Mouse (Mus musculus): ENCODE results near the gene Galnt10. TPM values are rescaled to one million over a fixed set of nuclear protein-coding genes. Genes with fewer than 3 reads are reported as not detected.

The Galnt10 gene
- polyA plus RNA-seq, 1 experiment from 2014 or later, result 27.1 TPM

- Histone ChIP-seq H3K27me3 (no peaks in the 10 kb centered on the region), H3K4me2 (no peak overlapping the region), H3K4me1 (replicated peaks) (peaks cover 73% of the 10 kb centered on the region), H3K4me3 (replicated peaks) (no peak overlapping the region), H3K27ac (replicated peaks) (no peak overlapping the region), H3K9me3 (replicated peaks) (no peaks in the 10 kb centered on the region), H3K36me3 (replicated peaks) (0 out of 2 replicates have a peak, but pooled peaks cover 8% of the 10 kb centered on the region), H3K9ac (no peak overlapping the region)
- 73% methylated on average over 6 of the region's 6 CpGs for WGBS (ENCODE audit: insufficient replicate concordance)
- no peak for ATAC-seq (ENCODE audit: insufficient read depth)
Measured at GRCm38 (mm10) chr11:57689811-57690210, 44.6 kb downstream of the Galnt10 start.

- Histone ChIP-seq H3K4me1 (replicated peaks) (peaks cover 64% of the 10 kb centered on the region), H3K9me3 (replicated peaks) (no peaks in the 10 kb centered on the region), H3K9ac (no peak overlapping the region), H3K27ac (replicated peaks) (no peak overlapping the region), H3K4me2 (no peak overlapping the region), H3K27me3 (no peaks in the 10 kb centered on the region), H3K4me3 (replicated peaks) (no peak overlapping the region), H3K36me3 (replicated peaks) (0 out of 2 replicates have a peak, but pooled peaks cover 8% of the 10 kb centered on the region)
- 56% methylated on average over 5 of the region's 5 CpGs for WGBS (ENCODE audit: insufficient replicate concordance)
- ATAC-seq (ENCODE audit: insufficient read depth), result no peak
Measured at GRCm38 (mm10) chr11:57690836-57691235, 45.6 kb downstream of the Galnt10 start.

GRCm38 (mm10) chr11:57691939-57692338 is 46.7 kb downstream of the Galnt10 start:
- Histone ChIP-seq H3K27me3 (no peaks in the 10 kb centered on the region), H3K9ac (no peak overlapping the region), H3K4me3 (replicated peaks) (no peak overlapping the region), H3K4me1 (replicated peaks) (peaks cover 59% of the 10 kb centered on the region), H3K9me3 (replicated peaks) (no peaks in the 10 kb centered on the region), H3K27ac (replicated peaks) (no peak overlapping the region), H3K36me3 (replicated peaks) (0 out of 2 replicates have a peak, but pooled peaks cover 8% of the 10 kb centered on the region), H3K4me2 (no peak overlapping the region)
- 38% methylated on average over 6 of the region's 6 CpGs for WGBS (ENCODE audit: insufficient replicate concordance)
- no peak for ATAC-seq (ENCODE audit: insufficient read depth)

DNA sequence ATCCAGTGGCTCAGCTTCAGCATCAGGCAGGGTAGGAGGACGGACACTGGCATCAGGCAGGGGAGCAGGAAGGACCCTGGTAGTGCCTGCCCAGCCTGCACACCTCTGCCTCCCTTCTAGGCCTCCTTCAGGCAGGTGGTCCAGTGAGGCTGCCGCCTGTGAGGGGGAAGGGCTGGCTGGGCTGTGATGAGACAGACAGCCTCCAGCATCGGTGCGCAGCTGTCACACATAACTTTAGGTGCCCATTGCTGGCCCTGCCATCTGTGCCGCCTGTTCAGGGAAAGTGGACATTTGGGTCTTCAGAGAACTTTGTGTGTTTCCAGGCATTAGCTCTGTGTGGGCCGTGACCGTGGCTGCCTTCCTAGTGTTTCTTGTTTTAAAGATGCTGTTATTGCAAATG is 47.5 kb downstream of the Galnt10 start:
- Histone ChIP-seq H3K36me3 (replicated peaks) (0 out of 2 replicates have a peak, but pooled peaks cover 8% of the 10 kb centered on the region), H3K4me3 (replicated peaks) (no peak overlapping the region), H3K9me3 (replicated peaks) (no peaks in the 10 kb centered on the region), H3K9ac (no peak overlapping the region), H3K4me2 (no peak overlapping the region), H3K27ac (replicated peaks) (no peak overlapping the region), H3K27me3 (no peaks in the 10 kb centered on the region), H3K4me1 (replicated peaks) (peaks cover 57% of the 10 kb centered on the region)
- WGBS (ENCODE audit: insufficient replicate concordance), result 88% methylated on average over 7 of the region's 7 CpGs
- ATAC-seq (ENCODE audit: insufficient read depth), result no peak

DNA sequence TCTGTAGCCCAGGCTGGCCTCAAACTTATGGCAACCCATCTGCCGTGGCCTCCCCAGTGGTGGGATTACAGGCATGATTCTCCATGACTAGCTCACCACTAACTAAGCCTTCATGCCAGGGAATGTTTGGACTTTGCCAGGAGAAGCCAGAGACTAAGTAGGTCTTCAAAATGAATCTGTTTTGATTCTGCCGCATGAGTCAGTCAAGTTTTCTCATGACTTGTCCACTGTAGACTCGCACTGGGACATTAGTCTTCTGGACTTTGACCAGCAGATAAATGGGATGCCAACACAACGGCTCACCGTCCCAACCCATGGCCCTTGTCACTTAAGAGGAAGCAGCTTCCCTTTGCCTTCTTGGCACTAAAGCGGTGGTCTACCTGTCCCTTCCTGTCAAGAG is 49.2 kb downstream of the Galnt10 start:
- Histone ChIP-seq H3K4me1 (replicated peaks) (peaks cover 39% of the 10 kb centered on the region), H3K27me3 (no peaks in the 10 kb centered on the region), H3K4me2 (no peak overlapping the region), H3K36me3 (replicated peaks) (0 out of 2 replicates have a peak, but pooled peaks cover 11% of the 10 kb centered on the region), H3K9ac (no peak overlapping the region), H3K9me3 (replicated peaks) (no peaks in the 10 kb centered on the region), H3K4me3 (replicated peaks) (no peak overlapping the region), H3K27ac (replicated peaks) (no peak overlapping the region)
- ATAC-seq (ENCODE audit: insufficient read depth), result no peak
- 81% methylated on average over 6 of the region's 6 CpGs for WGBS (ENCODE audit: insufficient replicate concordance)

GRCm38 (mm10) chr11:57696207-57696676 is 51.0 kb downstream of the Galnt10 start:
- H3K27me3 ChIP-seq, result no peaks in the 10 kb centered on the region
- peaks cover 26% of the 10 kb centered on the region for H3K4me1 ChIP-seq (replicated peaks)
- no peak overlapping the region for H3K4me2 ChIP-seq
- H3K27ac ChIP-seq (replicated peaks), result no peak overlapping the region
- 60% methylated on average over 17 of the region's 17 CpGs for WGBS (ENCODE audit: insufficient replicate concordance)
- H3K9me3 ChIP-seq (replicated peaks), result no peaks in the 10 kb centered on the region
- H3K9ac ChIP-seq, result no peak overlapping the region
- ATAC-seq (ENCODE audit: insufficient read depth), result no peak
- H3K36me3 ChIP-seq (replicated peaks), result 0 out of 2 replicates have a peak, but pooled peaks cover 16% of the 10 kb centered on the region
- no peak overlapping the region for H3K4me3 ChIP-seq (replicated peaks)

GRCm38 (mm10) chr11:57696807-57697251 is 51.6 kb downstream of the Galnt10 start:
- ATAC-seq (ENCODE audit: insufficient read depth), result no peak
- Histone ChIP-seq H3K4me1 (replicated peaks) (peaks cover 27% of the 10 kb centered on the region), H3K27me3 (no peaks in the 10 kb centered on the region), H3K9me3 (replicated peaks) (no peaks in the 10 kb centered on the region), H3K27ac (replicated peaks) (no peak overlapping the region), H3K4me2 (no peak overlapping the region), H3K9ac (no peak overlapping the region), H3K36me3 (replicated peaks) (0 out of 2 replicates have a peak, but pooled peaks cover 16% of the 10 kb centered on the region), H3K4me3 (replicated peaks) (no peak overlapping the region)
- WGBS (ENCODE audit: insufficient replicate concordance), result 89% methylated on average over 5 of the region's 5 CpGs

DNA sequence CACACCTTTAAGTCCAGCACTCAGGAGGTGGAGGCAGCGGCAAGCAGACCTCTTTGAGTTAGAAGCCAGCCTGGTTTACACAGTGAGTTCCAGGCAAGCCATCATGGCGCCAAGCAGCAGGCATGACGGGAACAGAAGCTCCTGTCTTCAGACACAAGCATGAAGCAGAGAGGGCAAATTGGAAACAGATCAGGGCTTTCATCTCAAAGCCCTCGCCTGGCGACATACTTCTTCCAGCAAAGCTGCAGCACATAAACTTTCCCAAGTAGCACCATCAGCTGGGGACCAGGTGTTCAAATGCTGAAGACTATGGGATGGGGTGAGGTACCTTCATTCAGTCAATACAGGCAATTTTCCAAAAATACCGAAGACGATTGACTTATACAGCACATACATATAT is 54.9 kb downstream of the Galnt10 start:
- 90% methylated on average over 7 of the region's 7 CpGs for WGBS (ENCODE audit: insufficient replicate concordance)
- Histone ChIP-seq H3K9me3 (replicated peaks) (no peaks in the 10 kb centered on the region), H3K9ac (no peak overlapping the region), H3K4me1 (replicated peaks) (peaks cover 26% of the 10 kb centered on the region), H3K4me2 (no peak overlapping the region), H3K36me3 (replicated peaks) (peaks cover 26% of the 10 kb centered on the region), H3K4me3 (replicated peaks) (no peak overlapping the region), H3K27me3 (no peaks in the 10 kb centered on the region), H3K27ac (replicated peaks) (no peak overlapping the region)
- no peak for ATAC-seq (ENCODE audit: insufficient read depth)

GRCm38 (mm10) chr11:57701193-57701925 is 56.1 kb downstream of the Galnt10 start:
- Histone ChIP-seq H3K4me1 (replicated peaks) (peaks cover 21% of the 10 kb centered on the region), H3K9ac (no peak overlapping the region), H3K9me3 (replicated peaks) (no peaks in the 10 kb centered on the region), H3K36me3 (replicated peaks) (peaks cover 34% of the 10 kb centered on the region), H3K4me3 (replicated peaks) (no peak overlapping the region), H3K27me3 (no peaks in the 10 kb centered on the region), H3K27ac (replicated peaks) (no peak overlapping the region; the same call in 1 of the 2 replicates), H3K4me2 (no peak overlapping the region)
- ATAC-seq (ENCODE audit: insufficient read depth), result no peak
- WGBS (ENCODE audit: insufficient replicate concordance), result 75% methylated on average over 11 of the region's 11 CpGs

- H3K4me1 ChIP-seq (replicated peaks), result peaks cover 25% of the 10 kb centered on the region
- no peaks in the 10 kb centered on the region; the same call in 1 of the 2 replicates for H3K9me3 ChIP-seq (replicated peaks)
- no peak for ATAC-seq (ENCODE audit: insufficient read depth)
- H3K27ac ChIP-seq (replicated peaks), result no peak overlapping the region
- no peak overlapping the region for H3K9ac ChIP-seq
- peaks cover 40% of the 10 kb centered on the region for H3K36me3 ChIP-seq (replicated peaks)
- H3K27me3 ChIP-seq, result no peaks in the 10 kb centered on the region
- H3K4me3 ChIP-seq (replicated peaks), result no peak overlapping the region
- 71% methylated on average over 5 of the region's 5 CpGs for WGBS (ENCODE audit: insufficient replicate concordance)
- no peak overlapping the region for H3K4me2 ChIP-seq
Measured at GRCm38 (mm10) chr11:57701956-57702355, 56.7 kb downstream of the Galnt10 start.

GRCm38 (mm10) chr11:57706620-57707019 is 61.4 kb downstream of the Galnt10 start:
- Histone ChIP-seq H3K4me1 (replicated peaks) (peaks cover 33% of the 10 kb centered on the region), H3K36me3 (replicated peaks) (peaks cover 43% of the 10 kb centered on the region), H3K4me2 (no peak overlapping the region), H3K27ac (replicated peaks) (no peak overlapping the region), H3K27me3 (no peaks in the 10 kb centered on the region), H3K9ac (no peak overlapping the region), H3K4me3 (replicated peaks) (no peak overlapping the region), H3K9me3 (replicated peaks) (no peaks in the 10 kb centered on the region; the same call in 1 of the 2 replicates)
- no peak for ATAC-seq (ENCODE audit: insufficient read depth)
- WGBS (ENCODE audit: insufficient replicate concordance), result 97% methylated on average over 1 of the region's 1 CpGs

Measured in liver, embryonic 15.5 days (tissue).